Mouse (Mus musculus) gastrocnemius, adult 8-10 months (tissue): Measurements from ENCODE around the gene Jph4. TPM values are rescaled to one million over a fixed set of nuclear protein-coding genes. Genes with fewer than 3 reads are reported as not detected.
A peak's percentile ranks its signal among the peaks of the same experiment; 100 is the strongest.

Source experiments
- DNase-seq, 2 experiments: peaks; one replicate each; pipeline ENCODE4 v3.0.0; 2022; ENCODE audit warnings: low spot score in 2 of 2
- total RNA-seq, 4 experiments: library from RNA; stranded (reverse); gene quantifications; 2 replicates each; pipeline ENCODE4 v1.2.4; 2022

Gene Jph4
- under 1 TPM in 2 of 4 experiments, not detected in 2; 0.08 to 0.19 TPM for total RNA-seq

GRCm38 (mm10) chr14:55116425-55117200, at the start of gene Jph4:
Jph4 (minus strand) TSS chr14:55116935.
- no peak for DNase-seq

GRCm38 (mm10) chr14:55164172-55164806, 47.6 kb upstream of the Jph4 start:
- DNase-seq = no peak

- no peak for DNase-seq
Observed at GRCm38 (mm10) chr14:55162168-55162567, 45.4 kb upstream of the Jph4 start.

- DNase-seq = peak; percentile 7 to 37
Observed at GRCm38 (mm10) chr14:55161098-55161634, 44.4 kb upstream of the Jph4 start.

GRCm38 (mm10) chr14:55160251-55161071, 43.7 kb upstream of the Jph4 start:
- no peak for DNase-seq

GRCm38 (mm10) chr14:55157322-55158065, 40.8 kb upstream of the Jph4 start:
- DNase-seq = no peak

- DNase-seq = no peak
Observed at GRCm38 (mm10) chr14:55152951-55153481, 36.3 kb upstream of the Jph4 start.

GRCm38 (mm10) chr14:55152174-55152573, 35.4 kb upstream of the Jph4 start:
- no peak for DNase-seq

GRCm38 (mm10) chr14:55150985-55151384, 34.2 kb upstream of the Jph4 start:
- DNase-seq = no peak

GRCm38 (mm10) chr14:55149041-55149440, 32.3 kb upstream of the Jph4 start:
- no peak for DNase-seq

GRCm38 (mm10) chr14:55148363-55148915, 31.7 kb upstream of the Jph4 start:
- no peak for DNase-seq

GRCm38 (mm10) chr14:55146829-55147401, 30.2 kb upstream of the Jph4 start:
- DNase-seq = peak; percentile 18 to 53

GRCm38 (mm10) chr14:55146324-55146723, 29.6 kb upstream of the Jph4 start:
- DNase-seq = no peak

- no peak for DNase-seq
Observed at GRCm38 (mm10) chr14:55139313-55139712, 22.6 kb upstream of the Jph4 start.

GRCm38 (mm10) chr14:55135676-55136075, 18.9 kb upstream of the Jph4 start:
- no peak for DNase-seq

GRCm38 (mm10) chr14:55126521-55126920, 9.8 kb upstream of the Jph4 start:
- no peak for DNase-seq

GRCm38 (mm10) chr14:55125711-55126110, 9.0 kb upstream of the Jph4 start:
- no peak for DNase-seq

GRCm38 (mm10) chr14:55122359-55122758, 5.6 kb upstream of the Jph4 start:
- DNase-seq = no peak

GRCm38 (mm10) chr14:55121947-55122346, 5.2 kb upstream of the Jph4 start:
- peak; percentile 68 to 74 for DNase-seq
